Mouse (Mus musculus): ENCODE results near the gene Tubb4b.

GRCm38 (mm10) chr2:25224492-25224765, at the start of gene Tubb4b:
- peak; percentile 100 for TF ChIP-seq POLR2A (IDR thresholded peaks at IDR 0.05; ENCODE audit: low read depth, low read length)
- no peak for TF ChIP-seq CTCF (IDR thresholded peaks at IDR 0.05; ENCODE audit: borderline replicate concordance, insufficient read depth, low read length)

Data from embryonic fibroblast, embryonic 13.5 days (primary cell).